Mouse (Mus musculus) thymus, postnatal 4 days (tissue): ENCODE measurements at regions not wholly inside any gene's neighbourhood (a gene's known extent, or its start where the extent isn't known, plus 50 kb on each side); places are given as distances from the start of the nearest gene placed in this dataset.
A peak's percentile ranks its signal among the peaks of the same experiment; 100 is the strongest.

ENCODE experiments used
- DNase-seq: peaks from one replicate; pipeline ENCODE4 v3.0.0; 2021

- DNase-seq, result no peak
Observed at GRCm38 (mm10) chr12:14088960-14089359, 62.9 kb downstream of the Fam84a start.

- DNase-seq, result no peak
Observed at GRCm38 (mm10) chr12:14082771-14083170, 69.1 kb downstream of the Fam84a start.

- DNase-seq, result no peak
Observed at GRCm38 (mm10) chr12:14079892-14080291, 72.0 kb downstream of the Fam84a start.

GRCm38 (mm10) chr12:14069049-14069448, 82.8 kb downstream of the Fam84a start:
- no peak for DNase-seq

GRCm38 (mm10) chr12:14065401-14065800, 86.5 kb downstream of the Fam84a start:
- no peak for DNase-seq

GRCm38 (mm10) chr12:14063276-14063675, 88.6 kb downstream of the Fam84a start:
- DNase-seq, result no peak

- no peak for DNase-seq
Observed at GRCm38 (mm10) chr12:14056116-14056515, 95.7 kb downstream of the Fam84a start.

GRCm38 (mm10) chr12:14032363-14032762, 119.5 kb downstream of the Fam84a start:
- DNase-seq, result no peak

GRCm38 (mm10) chr12:14015271-14015670, 136.6 kb downstream of the Fam84a start:
- no peak for DNase-seq

- no peak for DNase-seq
Observed at GRCm38 (mm10) chr12:14005991-14006390, 145.9 kb downstream of the Fam84a start.

- no peak for DNase-seq
Observed at GRCm38 (mm10) chr12:14001672-14002071, 150.2 kb downstream of the Fam84a start.

GRCm38 (mm10) chr12:13984396-13984776, 167.5 kb downstream of the Fam84a start:
- DNase-seq, result no peak

- DNase-seq, result no peak
Observed at GRCm38 (mm10) chr12:13983631-13984395, 168.0 kb downstream of the Fam84a start.

- no peak for DNase-seq
Observed at GRCm38 (mm10) chr12:13964537-13964936, 187.3 kb downstream of the Fam84a start.

GRCm38 (mm10) chr12:13939494-13939893, 212.4 kb downstream of the Fam84a start:
- no peak for DNase-seq

GRCm38 (mm10) chr12:13921066-13921465, 230.8 kb downstream of the Fam84a start:
- no peak for DNase-seq

- DNase-seq, result no peak
Observed at GRCm38 (mm10) chr12:13883317-13883716, 268.5 kb downstream of the Fam84a start.

GRCm38 (mm10) chr12:13869161-13869560, 282.7 kb downstream of the Fam84a start:
- no peak for DNase-seq

- DNase-seq, result no peak
Observed at GRCm38 (mm10) chr12:13861226-13861625, 290.6 kb downstream of the Fam84a start.

- peak; percentile 20 for DNase-seq
Observed at GRCm38 (mm10) chr12:13844532-13845485, 307.0 kb downstream of the Fam84a start.

- DNase-seq, result no peak
Observed at GRCm38 (mm10) chr12:13843423-13844080, 308.3 kb downstream of the Fam84a start.

- DNase-seq, result no peak
Observed at GRCm38 (mm10) chr12:13841238-13841637, 310.6 kb downstream of the Fam84a start.

GRCm38 (mm10) chr12:13834723-13835122, 317.1 kb downstream of the Fam84a start:
- no peak for DNase-seq
